Mouse (Mus musculus): ENCODE measurements around the gene Tnfrsf13b.

DNA sequence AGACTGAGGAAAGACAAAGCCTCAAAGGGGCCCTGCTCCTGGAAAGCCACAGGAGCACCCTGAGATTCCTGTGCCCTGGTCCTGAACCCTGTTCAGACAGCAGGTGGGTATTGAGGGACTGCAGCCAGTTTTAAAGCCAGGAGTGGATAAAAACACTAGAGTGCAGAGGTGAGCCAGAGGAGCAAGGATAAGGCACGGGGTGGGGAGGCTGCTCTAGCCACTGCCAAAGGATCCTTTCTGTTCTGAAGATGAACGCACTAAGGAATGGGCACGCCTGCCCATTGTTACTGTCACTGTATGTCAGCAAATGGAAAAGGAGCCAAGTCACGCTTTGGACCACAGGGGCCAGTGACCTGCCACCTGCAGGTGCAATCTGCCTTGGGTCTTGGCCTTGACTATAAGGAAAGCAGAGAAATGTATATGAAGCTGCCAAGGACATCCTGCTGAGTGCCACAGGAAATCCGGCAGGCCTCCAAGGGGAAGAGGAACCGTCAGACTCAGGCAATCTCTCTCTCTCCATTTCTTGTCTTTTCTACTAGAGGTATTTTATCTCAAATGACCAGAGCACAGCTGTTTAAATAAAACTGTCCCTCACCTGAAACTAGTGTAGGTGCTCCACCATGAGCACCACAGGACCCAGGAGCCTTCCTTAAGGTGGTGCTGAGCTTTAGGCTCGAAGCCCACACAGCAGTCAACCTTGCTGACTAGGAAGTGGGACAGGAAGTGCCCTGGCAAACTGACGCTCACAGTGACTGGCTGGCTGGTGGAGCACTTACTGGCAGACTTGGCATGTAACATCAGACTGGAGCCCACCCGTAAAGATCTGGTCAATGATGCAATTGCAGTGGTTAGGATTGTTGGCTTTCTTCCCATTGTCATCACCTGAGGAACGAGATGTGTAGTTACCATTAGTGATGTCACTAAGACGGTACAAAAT lies 33.5 kb downstream of the Tnfrsf13b start:
- TF ChIP-seq POLR2A (IDR thresholded peaks at IDR 0.05; ENCODE audit: extremely low read depth, insufficient read depth, low read length), result no peak
- no peak for TF ChIP-seq CTCF (IDR thresholded peaks at IDR 0.05; ENCODE audit: low read depth, low read length)

Data from liver, adult 2 months (tissue).